Mouse (Mus musculus) megakaryocyte-erythroid progenitor cell, adult 5-6 weeks (primary cell): ENCODE measurements at regions not wholly inside any gene's neighbourhood (a gene's known extent, or its start where the extent isn't known, plus 50 kb on each side); places are given as distances from the start of the nearest gene placed in this dataset.
"Not testable (repeated sequence)": the region's sequence is repeated elsewhere in the genome, so short reads cannot be mapped to it uniquely, and the experiment has no call there.

Experiments used
- ATAC-seq: replicated peaks from 2 replicates; pipeline ENCODE4 v1.8.0; 2016; ENCODE audit warnings: mild to moderate bottlenecking, inconsistent platforms; ENCODE audit not compliant: severe bottlenecking, poor library complexity, low FRiP score, low TSS enrichment

GRCm38 (mm10) chr17:84844950-84845349 lies 54.4 kb upstream of the Lrpprc start:
- ATAC-seq: peak; percentile 55; the same call in 1 of the 2 replicates

- ATAC-seq: no peak
Measured at GRCm38 (mm10) chr17:84846141-84846540, 55.6 kb upstream of the Lrpprc start.

GRCm38 (mm10) chr17:84848385-84849030 lies 57.9 kb upstream of the Lrpprc start:
- ATAC-seq: no peak

- ATAC-seq: no peak
Measured at GRCm38 (mm10) chr17:84849031-84849405, 58.4 kb upstream of the Lrpprc start.

GRCm38 (mm10) chr17:84850464-84850863 lies 59.9 kb upstream of the Lrpprc start:
- no peak for ATAC-seq

GRCm38 (mm10) chr17:84850893-84851292 lies 60.3 kb upstream of the Lrpprc start:
- ATAC-seq: no peak

GRCm38 (mm10) chr17:84856971-84857370 lies 66.4 kb upstream of the Lrpprc start:
- no peak for ATAC-seq

GRCm38 (mm10) chr17:84858830-84859229 lies 68.2 kb upstream of the Lrpprc start:
- ATAC-seq: no peak

GRCm38 (mm10) chr17:84859916-84860315 lies 69.3 kb upstream of the Lrpprc start:
- no peak for ATAC-seq

- no peak for ATAC-seq
Measured at GRCm38 (mm10) chr17:84860835-84861234, 70.2 kb upstream of the Lrpprc start.

GRCm38 (mm10) chr17:84864231-84864630 lies 73.6 kb upstream of the Lrpprc start:
- ATAC-seq: not testable (repeated sequence)

- no peak for ATAC-seq
Measured at GRCm38 (mm10) chr17:84865158-84865557, 74.6 kb upstream of the Lrpprc start.

- ATAC-seq: no peak
Measured at GRCm38 (mm10) chr17:84865566-84865965, 75.0 kb upstream of the Lrpprc start.

- peak; percentile 78 for ATAC-seq
Measured at GRCm38 (mm10) chr17:84869074-84869722, 78.6 kb upstream of the Lrpprc start.

GRCm38 (mm10) chr17:84873554-84873953 lies 83.0 kb upstream of the Lrpprc start:
- ATAC-seq: no peak

- ATAC-seq: no peak
Measured at GRCm38 (mm10) chr17:84874494-84874893, 82.0 kb upstream of the Ppm1b start.

GRCm38 (mm10) chr17:84875031-84875430 lies 81.5 kb upstream of the Ppm1b start:
- ATAC-seq: no peak

GRCm38 (mm10) chr17:84876037-84876436 lies 80.5 kb upstream of the Ppm1b start:
- ATAC-seq: no peak

- no peak for ATAC-seq
Measured at GRCm38 (mm10) chr17:84877176-84877863, 79.2 kb upstream of the Ppm1b start.

GRCm38 (mm10) chr17:84877864-84878224 lies 78.7 kb upstream of the Ppm1b start:
- peak; percentile 92 for ATAC-seq

- ATAC-seq: no peak
Measured at GRCm38 (mm10) chr17:84878316-84878715, 78.2 kb upstream of the Ppm1b start.
